Comparison of ENCODE assay signal across 7 mouse cellular contexts in genomic region chr14:79503371-79504075, GRCm38 (mm10). TPM values are rescaled to one million over a fixed set of nuclear protein-coding genes. Genes with fewer than 3 reads are reported as not detected.
DNase-seq lines count a peak whose midpoint lies in the region; ATAC-seq and TF ChIP-seq lines count a peak whose summit lies in the region.

No protein-coding gene starts in this region.

- no peaks in the 10 kb centered on the region for H3K9me3 ChIP-seq in midbrain, postnatal 0 days (ENCODE audit: low read length)
- no peaks in the 10 kb centered on the region for H3K9me3 ChIP-seq in midbrain, embryonic 11.5 days (ENCODE audit: control insufficient read depth, low read length)
- H3K9me3 ChIP-seq in embryonic facial prominence, embryonic 15.5 days (replicated peaks), result no peaks in the 10 kb centered on the region

- H3K27me3 ChIP-seq in midbrain, postnatal 0 days (ENCODE audit: insufficient read depth, low read length), result no peaks in the 10 kb centered on the region
- H3K27me3 ChIP-seq in midbrain, embryonic 11.5 days (ENCODE audit: control insufficient read depth, insufficient read depth, low read length), result no peaks in the 10 kb centered on the region
- H3K27me3 ChIP-seq in embryonic facial prominence, embryonic 15.5 days, result no peaks in the 10 kb centered on the region
- no peaks in the 10 kb centered on the region for H3K27me3 ChIP-seq in kidney, adult 2 months (replicated peaks; ENCODE audit: control insufficient read depth, insufficient read depth, low read length)

- H3K9ac ChIP-seq in midbrain, postnatal 0 days (replicated peaks; ENCODE audit: low read length, poor library complexity, severe bottlenecking), result no peak overlapping the region
- H3K9ac ChIP-seq in midbrain, embryonic 11.5 days (ENCODE audit: low read length), result no peak overlapping the region
- no peak overlapping the region for H3K9ac ChIP-seq in embryonic facial prominence, embryonic 15.5 days

- 56% methylated on average over 5 of the region's 5 CpGs for WGBS in midbrain, postnatal 0 days
- WGBS in midbrain, embryonic 11.5 days, result 88% methylated on average over 5 of the region's 5 CpGs
- WGBS in embryonic facial prominence, embryonic 15.5 days, result 42% methylated on average over 5 of the region's 5 CpGs
- 22% methylated on average over 5 of the region's 5 CpGs for WGBS in kidney, adult 2 months

- TF ChIP-seq CTCF in midbrain, postnatal 0 days (IDR thresholded peaks at IDR 0.05), result no peak
- peak; percentile 17; the same call in 1 of the 2 replicates for TF ChIP-seq CTCF in kidney, adult 2 months (conservative IDR thresholded peaks at IDR 0.05; ENCODE audit: insufficient read depth, insufficient read length, low read depth, low read length)

- H3K36me3 ChIP-seq in midbrain, postnatal 0 days (ENCODE audit: insufficient read depth, low read length), result no peaks in the 10 kb centered on the region
- no peaks in the 10 kb centered on the region for H3K36me3 ChIP-seq in midbrain, embryonic 11.5 days (ENCODE audit: control insufficient read depth, insufficient read depth, low read length)
- H3K36me3 ChIP-seq in embryonic facial prominence, embryonic 15.5 days, result 0 out of 2 replicates have a peak, but pooled peaks cover 6% of the 10 kb centered on the region
- H3K36me3 ChIP-seq in kidney, adult 2 months (ENCODE audit: control insufficient read depth, insufficient read depth, low read length), result no peaks in the 10 kb centered on the region

- no peak for ATAC-seq in midbrain, postnatal 0 days (ENCODE audit: low FRiP score)
- no peak for ATAC-seq in midbrain, embryonic 11.5 days (ENCODE audit: low FRiP score)
- no peak for ATAC-seq in embryonic facial prominence, embryonic 15.5 days (ENCODE audit: insufficient number of reproducible peaks, low FRiP score, low TSS enrichment, low read depth)

- H3K4me3 ChIP-seq in midbrain, postnatal 0 days (ENCODE audit: low read depth, low read length), result no peak overlapping the region
- no peak overlapping the region for H3K4me3 ChIP-seq in midbrain, embryonic 11.5 days (ENCODE audit: low read depth, low read length)
- H3K4me3 ChIP-seq in embryonic facial prominence, embryonic 15.5 days (replicated peaks), result no peak overlapping the region
- H3K4me3 ChIP-seq in kidney, adult 2 months (ENCODE audit: insufficient read depth, low read depth, low read length), result no peak overlapping the region

- no peak overlapping the region for H3K27ac ChIP-seq in midbrain, postnatal 0 days (ENCODE audit: low read depth, low read length)
- no peak overlapping the region for H3K27ac ChIP-seq in midbrain, embryonic 11.5 days (ENCODE audit: low read depth, low read length)
- peak overlapping the region; percentile 5; the same call in 1 of the 2 replicates for H3K27ac ChIP-seq in embryonic facial prominence, embryonic 15.5 days (replicated peaks)
- peak overlapping the region; percentile 73 for H3K27ac ChIP-seq in kidney, adult 2 months (ENCODE audit: insufficient read depth, low read depth, low read length)

- peak; percentile 39 for DNase-seq in midbrain, postnatal 0 days (ENCODE audit: low spot score)
- no peak for DNase-seq in midbrain, embryonic 11.5 days (ENCODE audit: low spot score, missing footprints)
- peak; percentile 83 for DNase-seq in kidney, adult 2 months
- DNase-seq in naive thymus-derived CD4-positive, alpha-beta T cell, adult 2 months (ENCODE audit: low read depth), result peak; percentile 64
- no peak for DNase-seq in left cerebral cortex, adult 9 months (ENCODE audit: low spot score in 2 of 2)
- no peak for DNase-seq in embryo, embryonic 10 days (ENCODE audit: low spot score)

- no peaks in the 10 kb centered on the region for H3K4me1 ChIP-seq in midbrain, postnatal 0 days (ENCODE audit: insufficient read depth, low read length)
- H3K4me1 ChIP-seq in midbrain, embryonic 11.5 days (ENCODE audit: control insufficient read depth, insufficient read depth, low read length), result no peaks in the 10 kb centered on the region
- peaks cover 7% of the 10 kb centered on the region; the same call in 1 of the 2 replicates for H3K4me1 ChIP-seq in embryonic facial prominence, embryonic 15.5 days
- peaks cover 11% of the 10 kb centered on the region; the same call in 1 of the 2 replicates for H3K4me1 ChIP-seq in kidney, adult 2 months (ENCODE audit: control insufficient read depth, insufficient read depth, low read length)

- H3K4me2 ChIP-seq in midbrain, postnatal 0 days (ENCODE audit: low read depth, low read length, poor library complexity, severe bottlenecking), result no peak overlapping the region
- no peak overlapping the region for H3K4me2 ChIP-seq in midbrain, embryonic 11.5 days
- H3K4me2 ChIP-seq in embryonic facial prominence, embryonic 15.5 days (replicated peaks), result no peak overlapping the region

- no peak for TF ChIP-seq POLR2A in kidney, adult 2 months (IDR thresholded peaks at IDR 0.05; ENCODE audit: low read depth, low read length)

RNA-seq across cellular contexts. Expression of gene Wbp4, which starts 22.2 kb away (rescaled TPM):
- 30.5 and 38.1 TPM in 2 replicates for total RNA-seq in midbrain, postnatal 0 days (2014; rRNA removed)
- polyA plus RNA-seq in midbrain, postnatal 0 days (2015; fragmentation: Nextera tagmentation; extraction: Ambion mirVana), result 51.6 and 54.2 TPM in 2 replicates
- polyA plus RNA-seq in midbrain, embryonic 11.5 days (2014; fragmentation: Nextera tagmentation; extraction: Ambion mirVana), result 61.1 and 62.4 TPM in 2 replicates
- 44.2 and 45.2 TPM in 2 replicates for polyA plus RNA-seq in embryonic facial prominence, embryonic 15.5 days (2015; fragmentation: Nextera tagmentation; extraction: Ambion mirVana)
- polyA plus RNA-seq in kidney, adult 2 months (2012; rRNA removed), result 4.7 and 5.0 TPM in 2 replicates

RNA-seq across cellular contexts. Expression of gene Elf1, which starts 22.5 kb away (rescaled TPM):
- 7.2 TPM in 2 replicates for total RNA-seq in midbrain, postnatal 0 days (2014; rRNA removed)
- 2.1 and 2.2 TPM in 2 replicates for polyA plus RNA-seq in midbrain, postnatal 0 days (2015; fragmentation: Nextera tagmentation; extraction: Ambion mirVana)
- 5.9 and 8.3 TPM in 2 replicates for polyA plus RNA-seq in midbrain, embryonic 11.5 days (2014; fragmentation: Nextera tagmentation; extraction: Ambion mirVana)
- polyA plus RNA-seq in embryonic facial prominence, embryonic 15.5 days (2015; fragmentation: Nextera tagmentation; extraction: Ambion mirVana), result 16.4 and 18.5 TPM in 2 replicates
- 15.3 and 15.4 TPM in 2 replicates for polyA plus RNA-seq in kidney, adult 2 months (2012; rRNA removed)

RNA-seq across cellular contexts. Expression of gene Kbtbd6, which starts 51.9 kb away (rescaled TPM):
- 2.6 and 4.2 TPM in 2 replicates for total RNA-seq in midbrain, postnatal 0 days (2014; rRNA removed)
- 0.83 and 0.96 TPM in 2 replicates for polyA plus RNA-seq in midbrain, postnatal 0 days (2015; fragmentation: Nextera tagmentation; extraction: Ambion mirVana)
- polyA plus RNA-seq in midbrain, embryonic 11.5 days (2014; fragmentation: Nextera tagmentation; extraction: Ambion mirVana), result 4.6 and 5.1 TPM in 2 replicates
- 2.4 and 2.7 TPM in 2 replicates for polyA plus RNA-seq in embryonic facial prominence, embryonic 15.5 days (2015; fragmentation: Nextera tagmentation; extraction: Ambion mirVana)
- 0.14 and 0.15 TPM in 2 replicates for polyA plus RNA-seq in kidney, adult 2 months (2012; rRNA removed)

Comparison
In these comparisons a context has a peak if more than half of its experiments do, and no peak if none do; other contexts are left out.
1. DNase-seq: peak in midbrain, postnatal 0 days (single experiment), kidney, adult 2 months (single experiment) and naive thymus-derived CD4-positive, alpha-beta T cell, adult 2 months (single experiment); none in midbrain, embryonic 11.5 days (single experiment), left cerebral cortex, adult 9 months (0 of 2) and embryo, embryonic 10 days (single experiment).
2. H3K27ac ChIP-seq: peak in embryonic facial prominence, embryonic 15.5 days (single experiment) and kidney, adult 2 months (single experiment); none in midbrain, postnatal 0 days (single experiment) and midbrain, embryonic 11.5 days (single experiment).